Comparison of ENCODE assay signal across 18 mouse cellular contexts in genomic region chr5:76939717-76940116, GRCm38 (mm10).
"Had no signal": no experiment of that assay in that cellular context is flagged by ENCODE, and none has a peak within 500 bp of the region (broad histone marks: within the 10 kb centered on the region; RNA-seq: fewer than 3 reads in every experiment).

No protein-coding gene starts in this region.

- H3K27me3 ChIP-seq: midbrain, embryonic 12.5 days; neural tube, embryonic 13.5 days; neural tube, embryonic 15.5 days had no signal

- H3K4me1 ChIP-seq: midbrain, embryonic 10.5 days; midbrain, embryonic 12.5 days; neural tube, embryonic 13.5 days; neural tube, embryonic 15.5 days had no signal

- DNase-seq: lung, embryonic 14.5 days; lung, postnatal 10 days; lung, postnatal 4 days; midbrain, embryonic 14.5 days; retina, postnatal 1 day; right cerebral cortex, adult 18-20 months; right cerebral cortex, postnatal 25 days; right cerebral cortex, postnatal 4 days; spleen, adult 18-20 months; thymus, adult 18-20 months; thymus, postnatal 14 days; thymus, postnatal 36 days had no signal

- H3K4me3 ChIP-seq: midbrain, embryonic 10.5 days; midbrain, embryonic 12.5 days; myocyte; neural tube, embryonic 13.5 days; neural tube, embryonic 15.5 days had no signal

- H3K9me3 ChIP-seq: neural tube, embryonic 15.5 days had no signal

- ATAC-seq: midbrain, embryonic 16.5 days had no signal

- H3K4me2 ChIP-seq: lung, embryonic 14.5 days; midbrain, embryonic 12.5 days; neural tube, embryonic 13.5 days; neural tube, embryonic 15.5 days had no signal

- H3K27ac ChIP-seq: midbrain, embryonic 10.5 days; midbrain, embryonic 12.5 days; neural tube, embryonic 13.5 days; neural tube, embryonic 15.5 days had no signal

- H3K9ac ChIP-seq: lung, embryonic 14.5 days; midbrain, embryonic 12.5 days; neural tube, embryonic 13.5 days; neural tube, embryonic 15.5 days had no signal
